Mouse (Mus musculus): Measurements from ENCODE around the gene Npr2.
"Not testable (repeated sequence)": the region's sequence is repeated elsewhere in the genome, so short reads cannot be mapped to it uniquely, and the experiment has no call there.

Npr2 gene

DNA sequence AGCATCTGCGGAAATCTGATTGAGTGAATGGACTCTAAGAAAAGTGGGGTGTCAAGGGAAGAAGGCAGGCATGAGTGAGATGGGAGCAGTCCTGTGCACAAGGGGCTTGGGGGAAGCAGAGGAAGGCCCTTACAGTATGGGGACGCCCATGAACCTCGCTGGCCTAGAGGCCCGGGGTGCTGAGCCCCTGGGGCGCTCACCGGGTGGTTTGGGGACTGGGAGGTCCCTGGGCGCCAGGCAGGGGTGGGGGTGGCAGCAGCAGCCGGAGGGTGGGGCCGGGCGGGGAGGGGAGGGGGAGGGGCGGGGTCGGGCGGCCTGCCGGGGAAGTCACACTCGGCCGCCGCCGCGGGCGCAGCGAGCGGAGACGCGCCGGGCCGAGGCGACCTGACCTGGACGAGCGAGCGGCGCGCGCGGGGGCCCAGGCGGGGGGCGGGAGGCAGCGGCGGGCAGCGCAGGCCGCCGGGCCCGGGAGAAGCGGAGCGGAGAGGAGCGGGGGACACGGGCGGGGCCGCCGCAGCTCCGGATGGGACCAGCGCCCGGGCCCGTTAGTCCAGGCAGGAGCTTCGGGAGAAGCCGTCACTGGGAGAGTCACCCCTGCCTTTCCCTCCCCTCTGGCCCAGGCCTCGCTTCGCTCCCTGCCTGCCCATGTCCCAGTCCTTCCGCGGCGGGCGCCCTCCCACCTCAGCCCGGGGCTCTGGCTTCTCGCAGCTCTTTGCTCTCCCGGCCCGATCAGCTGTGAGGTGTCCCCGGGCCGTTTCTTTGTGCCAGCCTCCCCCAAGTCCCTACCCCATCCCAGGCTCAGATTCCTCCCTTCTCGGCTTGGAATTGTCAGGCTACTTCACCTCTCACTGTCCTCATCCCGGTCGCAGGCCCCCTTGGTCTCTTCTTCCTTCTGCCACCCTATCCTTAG lies at the start of gene Npr2:
Npr2 (plus strand) TSS at position 890 of the 910 bp plus-strand sequence.
- no peak for DNase-seq (ENCODE audit: low read depth, low spot score)

DNA sequence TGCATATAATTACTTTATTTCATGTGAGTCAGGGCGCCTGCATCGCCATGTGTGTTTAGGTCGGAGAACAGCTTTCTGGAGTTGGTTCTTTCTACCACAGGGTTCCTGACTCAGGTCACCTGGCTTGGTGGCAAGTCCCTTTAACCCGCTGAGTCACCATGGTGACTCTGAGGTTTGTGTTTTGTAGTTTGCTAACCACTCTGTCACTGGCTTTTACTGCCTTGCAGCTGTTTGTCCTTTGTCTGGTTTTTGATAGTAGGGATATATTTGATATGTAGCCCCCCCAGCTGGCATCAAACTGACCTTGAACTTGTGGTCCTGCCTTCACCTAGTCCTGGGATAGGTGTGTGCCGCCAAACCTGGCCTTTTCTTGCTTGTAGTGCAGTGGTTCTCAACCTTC lies 49.5 kb upstream of the Npr2 start:
- no peak for DNase-seq (ENCODE audit: low read depth, low spot score)

DNA sequence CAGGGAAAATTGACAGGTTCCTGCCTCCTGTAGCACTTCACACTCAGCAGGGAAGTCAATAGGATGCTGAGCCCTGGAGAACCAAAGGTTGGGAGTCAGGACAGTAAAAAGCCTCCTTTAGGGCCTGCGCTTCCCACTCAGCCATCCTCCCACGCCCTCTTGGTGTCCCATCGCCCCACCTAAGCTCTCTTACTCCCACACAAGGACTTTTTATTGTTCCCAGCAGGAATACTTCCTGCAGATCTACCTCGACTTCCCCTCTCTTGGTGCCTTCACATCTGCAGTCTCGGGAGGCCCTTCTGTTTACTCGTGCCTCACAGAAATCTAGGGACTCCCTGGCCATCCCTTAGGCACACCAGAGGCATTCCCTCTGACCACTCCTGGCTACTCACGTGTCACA lies 48.3 kb upstream of the Npr2 start:
- DNase-seq (ENCODE audit: low read depth, low spot score), result no peak

DNA sequence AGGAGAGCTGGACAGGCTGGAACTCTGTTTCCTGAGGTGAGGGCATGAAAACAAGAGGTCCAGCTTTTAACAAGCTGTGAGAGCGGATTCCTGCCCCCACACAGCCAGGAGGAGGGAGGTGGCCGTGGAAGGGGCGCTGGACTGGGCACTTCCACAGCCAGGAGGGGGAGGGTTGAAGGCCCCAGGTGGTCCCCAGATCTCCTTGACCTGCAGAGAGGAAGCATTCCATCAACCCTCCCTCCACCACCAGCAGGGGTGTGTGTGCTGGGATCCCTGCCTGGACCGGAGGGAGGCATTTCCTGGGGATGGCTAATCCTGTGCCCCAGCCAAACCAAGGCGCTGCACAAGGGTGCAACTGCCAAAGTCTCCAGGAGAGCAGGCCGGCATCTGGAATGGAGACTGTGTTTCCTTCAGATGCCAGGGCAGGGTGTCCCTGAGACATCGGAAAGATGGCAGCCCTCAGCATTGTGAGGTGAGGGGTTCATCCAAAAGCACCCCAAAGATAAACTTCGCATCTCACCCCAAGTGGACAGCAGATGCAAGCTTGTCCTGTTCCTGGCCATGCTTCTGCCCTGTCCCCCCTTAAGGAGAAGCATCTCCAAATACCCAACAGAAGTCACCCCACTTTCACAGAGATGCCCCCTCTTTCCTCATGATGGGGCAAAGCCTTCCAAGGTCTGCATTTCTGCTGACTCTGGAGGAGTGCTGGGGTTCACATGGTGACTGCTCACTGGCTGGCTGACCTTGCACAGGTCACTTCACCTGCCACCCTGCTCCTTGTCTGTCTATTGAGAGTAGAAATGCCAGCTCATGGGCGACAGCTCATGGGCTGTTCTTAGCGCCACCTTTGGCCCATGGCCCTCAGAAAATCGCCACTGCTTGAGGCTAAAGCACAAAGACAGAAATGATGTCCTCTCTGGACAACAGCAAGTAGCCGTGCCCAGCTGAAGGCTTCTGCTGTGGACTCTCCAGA lies 47.0 kb upstream of the Npr2 start, which contains the start of gene Msmp:
Msmp (minus strand) TSS at position 51 of the 973 bp plus-strand sequence.
- no peak for DNase-seq (ENCODE audit: low read depth, low spot score)

DNA sequence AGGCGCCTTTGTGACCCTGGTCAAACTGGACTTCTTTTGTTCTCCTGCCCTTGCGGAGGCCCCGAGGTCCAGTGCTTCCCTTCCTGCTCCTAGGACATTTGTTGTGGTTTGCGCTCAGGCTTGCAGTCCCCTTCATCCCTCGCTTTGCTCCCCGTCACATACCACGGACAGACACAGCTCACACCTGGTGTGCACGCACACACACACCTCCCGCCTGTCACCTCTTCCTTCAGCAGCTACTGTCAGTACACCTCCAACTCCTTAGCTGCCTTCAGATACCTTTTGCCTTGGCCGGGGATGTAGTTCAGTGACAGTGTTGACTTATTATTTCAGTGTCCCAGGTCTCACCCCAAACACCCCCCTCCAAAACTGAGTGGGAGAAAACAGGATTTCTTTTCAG lies 46.1 kb upstream of the Npr2 start:
- DNase-seq (ENCODE audit: low read depth, low spot score), result no peak

DNA sequence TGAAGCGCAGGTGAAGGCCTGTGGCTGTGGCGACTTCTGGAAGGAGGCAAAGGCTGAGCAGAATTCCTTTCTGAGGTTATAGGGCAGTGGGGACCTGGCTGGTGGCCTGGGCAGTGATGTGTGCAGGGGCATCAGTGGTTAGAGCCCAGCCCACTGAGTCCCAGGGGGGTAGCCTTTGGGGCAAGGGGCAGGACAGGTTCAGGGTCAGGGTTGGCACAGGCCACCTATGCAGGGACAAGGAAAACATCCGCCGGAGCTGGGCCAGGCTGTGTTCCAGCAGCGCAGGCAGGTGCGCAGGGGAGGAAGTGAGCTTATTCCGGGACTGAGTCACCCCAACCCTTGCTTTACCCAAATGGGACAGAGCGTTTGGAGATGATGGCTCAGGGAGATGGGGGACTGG lies 45.3 kb upstream of the Npr2 start:
- no peak for DNase-seq (ENCODE audit: low read depth, low spot score)

DNA sequence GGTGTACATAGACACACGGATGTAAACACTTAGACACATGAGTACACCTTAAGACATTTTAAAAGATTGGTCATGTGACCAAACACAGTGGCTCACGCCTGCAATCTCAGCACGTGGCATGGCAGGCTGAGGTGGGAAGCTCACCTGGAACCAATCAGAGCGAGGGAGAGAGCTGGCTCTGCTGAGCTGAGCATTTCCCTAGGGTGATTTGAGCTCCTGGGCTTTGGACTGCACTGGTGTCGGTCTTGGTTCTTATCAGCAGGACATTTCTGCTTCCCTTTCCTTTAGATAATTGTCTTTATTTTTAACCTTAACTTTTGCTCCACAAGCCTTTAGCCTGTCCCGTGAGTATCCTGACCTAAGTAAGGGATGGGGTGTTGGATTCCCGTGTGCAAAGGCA lies 44.1 kb upstream of the Npr2 start:
- no peak for DNase-seq (ENCODE audit: low read depth, low spot score)

DNA sequence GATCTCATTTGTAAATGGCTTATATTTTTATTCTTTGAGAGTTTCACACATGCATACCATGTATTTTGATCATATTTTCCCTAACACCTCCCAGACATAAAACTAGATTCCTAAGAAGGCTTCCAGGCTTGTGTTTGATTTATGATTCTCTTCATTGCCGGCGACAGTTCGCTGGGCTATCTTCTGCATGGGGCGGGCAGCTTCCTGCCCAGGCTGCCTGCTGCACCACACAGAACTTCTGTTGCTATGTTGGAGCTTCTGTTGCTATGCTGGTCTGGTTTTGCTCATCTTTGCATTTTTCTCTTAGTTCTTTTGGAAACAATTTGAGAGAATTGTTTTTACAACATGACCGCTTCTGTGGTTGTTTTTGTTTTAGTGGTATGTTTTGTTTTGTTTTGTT lies 40.2 kb upstream of the Npr2 start:
- DNase-seq (ENCODE audit: low read depth, low spot score), result no peak

DNA sequence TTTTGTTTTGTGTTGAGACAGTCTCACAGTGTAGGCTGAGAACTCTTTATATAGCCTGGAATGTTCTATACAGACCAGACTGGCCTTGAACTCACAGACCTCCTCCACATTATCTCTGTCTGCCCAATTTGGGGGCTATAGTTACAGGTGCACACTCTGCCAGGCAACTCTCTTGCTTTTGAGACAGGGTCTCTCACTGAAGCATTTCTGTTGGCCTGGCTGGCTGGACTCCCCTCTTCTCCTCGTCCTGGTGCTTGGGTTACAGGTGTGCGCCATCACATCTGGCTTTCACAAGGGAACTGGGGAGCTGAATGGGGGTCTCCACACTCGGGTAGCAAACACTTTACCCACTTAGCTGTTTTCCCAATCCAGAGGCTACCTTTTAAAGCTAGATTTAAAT lies 39.8 kb upstream of the Npr2 start:
- no peak for DNase-seq (ENCODE audit: low read depth, low spot score)

DNA sequence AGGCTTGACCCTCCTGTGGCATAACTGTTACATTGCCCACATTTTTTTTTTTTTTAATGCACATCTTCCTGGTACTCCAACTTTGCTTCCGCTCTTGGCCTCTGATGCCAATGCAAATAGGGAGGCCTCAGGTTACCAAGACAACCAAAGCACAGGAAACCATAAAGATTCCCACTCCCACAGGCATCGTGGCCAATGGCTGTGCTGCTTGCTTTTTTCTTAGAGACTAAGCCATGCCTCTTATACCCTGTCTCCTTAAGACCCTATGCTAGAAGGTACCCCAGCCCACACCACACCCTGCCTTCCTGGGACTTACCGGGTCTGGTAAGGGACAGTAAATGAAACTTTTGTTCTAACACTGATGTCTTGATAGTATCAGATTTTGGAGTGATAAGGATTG lies 38.3 kb upstream of the Npr2 start:
- no peak for DNase-seq (ENCODE audit: low read depth, low spot score)

DNA sequence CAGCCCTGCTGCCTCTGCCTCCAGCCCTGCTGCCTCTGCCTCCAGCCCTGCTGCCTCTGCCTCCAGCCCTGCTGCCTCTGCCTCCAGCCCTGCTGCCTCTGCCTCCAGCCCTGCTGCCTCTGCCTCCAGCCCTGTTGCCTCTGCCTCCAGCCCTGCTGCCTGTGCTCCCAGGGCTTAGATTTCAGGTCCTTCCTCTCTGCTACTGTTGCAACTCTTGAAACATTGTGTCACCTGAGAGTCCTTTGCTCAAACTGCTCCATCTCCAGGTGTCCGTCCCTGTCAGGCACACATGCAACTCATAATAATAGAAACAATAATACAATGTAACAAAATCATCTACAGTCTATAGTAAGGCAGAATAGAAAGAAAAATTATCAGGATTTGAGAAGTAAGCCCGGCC lies 35.1 kb upstream of the Npr2 start:
- not testable (repeated sequence) for DNase-seq (ENCODE audit: low read depth, low spot score)

DNA sequence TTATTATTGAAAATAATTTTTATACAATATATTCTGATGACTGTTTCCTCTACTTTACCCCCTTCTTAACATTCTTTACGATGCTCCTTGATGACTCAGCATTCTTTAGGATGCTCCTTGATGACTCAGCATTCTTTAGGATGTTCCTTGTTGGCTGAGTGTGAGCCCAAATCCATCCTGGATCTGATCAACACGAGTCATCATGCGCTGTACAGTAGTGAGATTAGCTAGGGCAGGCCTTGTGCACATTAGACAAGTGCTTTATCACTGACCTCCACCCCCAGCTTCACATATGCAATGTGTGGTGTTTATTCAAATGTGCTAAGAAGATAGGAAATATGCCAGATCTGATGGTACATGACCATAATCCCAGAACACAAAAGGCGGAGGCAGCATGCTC lies 33.5 kb upstream of the Npr2 start:
- DNase-seq (ENCODE audit: low read depth, low spot score), result no peak

DNA sequence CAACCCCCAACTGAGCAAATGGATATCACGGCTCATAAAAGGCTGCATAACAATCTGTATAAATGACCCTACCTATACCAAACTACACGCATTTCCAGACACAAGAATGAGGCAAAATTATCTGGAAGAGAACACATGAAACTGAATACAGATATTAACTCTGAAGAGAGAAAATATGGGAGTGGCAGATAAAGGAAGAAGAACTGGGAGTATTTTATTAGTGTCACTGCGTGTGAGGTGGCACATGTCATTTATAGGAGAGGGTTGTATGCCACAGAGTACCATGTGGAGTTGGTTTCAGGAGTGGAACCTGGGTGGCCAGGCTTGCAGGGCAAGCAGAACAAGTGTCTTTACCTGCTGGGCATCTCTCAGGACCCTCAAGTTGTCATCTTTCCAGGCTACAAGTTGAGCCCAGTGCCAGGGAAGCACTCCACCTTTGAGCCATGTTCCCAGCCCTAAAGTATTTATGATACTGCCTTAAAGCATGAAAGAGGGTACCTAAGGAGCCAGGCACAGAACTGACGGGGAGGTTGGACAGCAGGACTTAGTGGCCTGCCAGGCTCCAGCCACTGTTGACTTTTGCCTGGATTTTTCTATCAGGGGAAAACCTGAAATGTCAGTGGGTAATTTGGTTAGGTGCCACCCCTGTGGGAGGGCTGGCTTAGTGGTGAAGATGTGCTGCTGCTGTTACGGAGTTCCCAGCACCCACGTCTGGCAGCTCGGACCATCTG lies 32.9 kb upstream of the Npr2 start:
- no peak for DNase-seq (ENCODE audit: low read depth, low spot score)

DNA sequence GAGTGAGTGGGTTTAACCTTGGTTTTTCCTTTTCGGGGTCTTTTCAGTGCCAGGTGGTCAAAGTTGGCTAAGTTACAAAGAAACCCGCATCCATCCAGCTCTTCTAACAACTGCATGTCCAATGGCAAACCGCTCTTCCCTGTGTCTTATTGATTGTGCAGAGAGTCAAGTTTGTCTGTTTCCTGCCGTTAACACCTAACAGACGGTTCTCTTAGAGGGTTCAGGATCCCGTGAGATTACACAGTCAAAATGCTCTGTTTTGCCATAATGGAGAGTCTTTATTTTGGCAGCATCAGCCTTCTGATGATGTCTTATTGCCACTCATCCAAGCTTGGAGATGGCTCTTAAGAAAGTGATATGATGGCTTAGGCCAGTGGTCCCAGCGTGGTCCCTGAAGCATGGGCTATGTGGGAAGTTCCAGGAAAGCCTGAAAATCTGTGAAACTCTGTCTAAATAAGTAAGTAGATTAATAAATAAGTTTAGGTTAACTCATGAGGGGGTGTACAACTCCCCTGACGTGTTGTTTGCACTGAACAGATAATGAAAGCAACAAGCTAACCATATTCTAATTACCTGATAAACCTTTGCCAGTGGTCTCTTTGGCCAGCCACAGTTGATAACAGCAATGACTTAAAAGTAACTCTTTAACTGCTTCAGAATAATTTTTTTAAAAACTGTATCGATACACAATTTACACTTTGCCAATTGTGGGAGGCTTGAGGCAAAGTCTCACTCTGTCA lies 31.4 kb upstream of the Npr2 start:
- DNase-seq (ENCODE audit: low read depth, low spot score), result no peak

DNA sequence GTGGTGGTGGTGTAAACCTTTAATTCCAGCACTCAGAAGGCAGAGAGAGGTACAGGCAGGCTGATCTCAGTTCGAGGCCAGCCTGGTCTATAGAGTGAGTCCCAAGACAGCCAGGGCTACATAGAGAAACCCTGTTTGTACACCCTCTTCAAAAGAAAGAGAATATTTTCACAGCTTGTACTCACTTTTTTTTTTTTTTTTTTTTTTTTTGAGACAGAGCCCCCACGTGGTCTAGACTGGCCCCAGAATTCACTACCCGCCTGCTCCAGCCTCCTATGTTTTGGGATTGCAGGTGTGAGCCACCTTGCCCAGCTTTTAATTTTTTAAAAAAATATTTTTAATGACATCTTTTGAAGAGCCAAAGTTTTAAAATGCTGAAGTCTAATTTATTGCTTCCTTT lies 27.6 kb upstream of the Npr2 start:
- DNase-seq (ENCODE audit: low read depth, low spot score), result no peak

DNA sequence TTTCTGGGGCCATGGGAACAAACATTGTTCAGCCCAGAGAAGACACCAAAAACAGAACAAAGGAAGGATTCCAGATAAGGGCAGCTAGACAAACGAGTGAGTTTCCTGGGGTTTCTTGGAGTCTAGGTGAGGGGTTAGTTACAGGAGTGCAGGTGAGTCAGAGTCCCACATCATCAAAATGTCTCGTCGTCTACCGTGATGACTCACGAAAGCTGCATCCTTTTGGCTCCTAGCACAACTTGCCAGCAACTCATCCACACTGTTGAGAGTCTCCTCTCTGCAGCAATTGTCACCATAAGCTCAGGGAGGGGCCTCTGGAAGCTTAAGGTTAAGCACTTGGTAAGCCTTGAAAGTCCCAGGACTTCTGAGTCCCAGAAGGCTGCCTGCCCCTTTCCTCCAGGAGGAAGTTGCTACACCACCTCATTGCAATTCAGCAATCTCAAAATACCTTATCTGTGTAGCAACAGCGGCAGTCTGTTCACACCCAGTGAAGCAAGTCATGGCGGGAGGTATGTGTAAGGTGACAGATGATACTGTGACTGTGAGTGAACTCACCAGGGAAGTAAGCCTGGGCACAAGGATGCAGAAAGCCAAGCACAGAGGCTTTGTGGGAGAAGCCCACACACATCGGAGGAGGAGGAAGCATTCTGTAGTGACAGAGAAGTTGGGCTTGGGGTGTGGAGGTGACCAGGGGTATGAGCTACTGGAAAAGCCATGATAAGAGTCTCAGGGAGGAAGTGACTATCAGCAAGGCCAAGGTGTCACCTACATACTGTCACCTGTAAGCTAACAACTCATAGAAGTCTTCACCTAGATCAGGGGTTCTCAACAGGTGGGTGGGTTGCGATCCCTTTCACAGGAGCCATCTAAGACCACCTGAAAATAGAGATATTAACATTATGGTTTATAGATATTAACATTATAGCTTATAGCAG lies 26.7 kb upstream of the Npr2 start:
- no peak for DNase-seq (ENCODE audit: low read depth, low spot score)

DNA sequence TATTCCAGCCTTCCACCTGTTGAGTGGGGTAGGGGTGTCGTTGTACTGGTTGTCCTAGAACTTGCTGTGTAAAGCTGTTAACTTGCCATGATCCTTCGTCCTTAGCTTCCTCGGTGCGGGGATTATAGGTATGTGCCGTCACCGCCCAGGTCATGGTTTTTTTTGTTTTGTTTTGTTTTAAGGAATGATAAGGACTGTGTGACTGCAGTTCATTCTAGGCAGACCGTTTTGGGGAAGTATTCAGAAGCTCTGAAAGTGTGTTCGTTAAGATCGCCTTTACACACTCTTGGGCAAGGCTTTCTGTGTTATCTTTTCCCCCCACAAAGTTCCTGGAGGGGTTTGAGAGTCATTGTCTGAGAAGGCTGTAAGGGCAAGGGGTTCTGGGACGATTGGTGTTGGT lies 19.2 kb upstream of the Npr2 start:
- DNase-seq (ENCODE audit: low read depth, low spot score), result no peak

DNA sequence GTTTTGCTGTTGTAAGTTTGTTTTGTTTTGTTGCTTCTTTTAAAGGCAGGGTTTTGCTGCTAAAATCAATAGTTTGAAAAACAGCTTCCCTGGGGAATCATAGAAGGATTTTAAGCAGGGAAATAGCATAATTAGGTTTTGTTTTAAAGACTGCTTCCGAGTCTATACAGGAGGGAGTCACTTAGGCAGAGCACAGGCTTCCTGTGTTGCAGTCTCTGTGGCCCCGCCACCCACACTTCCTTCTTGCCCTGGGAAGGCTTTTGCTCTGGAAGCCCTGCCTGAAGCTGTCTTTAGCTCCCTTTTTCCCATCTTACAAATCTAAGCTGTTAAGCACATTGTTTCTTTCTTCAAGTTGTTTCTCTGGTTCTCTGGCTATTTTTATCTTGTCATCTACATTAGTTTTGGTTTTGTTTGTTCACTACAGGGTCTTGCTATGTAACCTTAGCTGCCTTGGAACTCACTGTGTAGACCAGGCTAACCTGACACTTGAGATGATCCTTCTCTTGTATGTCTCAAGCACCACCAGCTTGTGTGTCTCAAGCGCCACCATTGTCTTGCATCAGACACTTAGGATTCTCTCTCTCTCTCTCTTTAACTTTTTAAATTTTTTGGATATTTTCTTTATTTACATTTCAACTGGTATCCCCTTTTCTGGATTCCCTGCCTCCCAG lies 18.5 kb upstream of the Npr2 start:
- no peak for DNase-seq (ENCODE audit: low read depth, low spot score)

DNA sequence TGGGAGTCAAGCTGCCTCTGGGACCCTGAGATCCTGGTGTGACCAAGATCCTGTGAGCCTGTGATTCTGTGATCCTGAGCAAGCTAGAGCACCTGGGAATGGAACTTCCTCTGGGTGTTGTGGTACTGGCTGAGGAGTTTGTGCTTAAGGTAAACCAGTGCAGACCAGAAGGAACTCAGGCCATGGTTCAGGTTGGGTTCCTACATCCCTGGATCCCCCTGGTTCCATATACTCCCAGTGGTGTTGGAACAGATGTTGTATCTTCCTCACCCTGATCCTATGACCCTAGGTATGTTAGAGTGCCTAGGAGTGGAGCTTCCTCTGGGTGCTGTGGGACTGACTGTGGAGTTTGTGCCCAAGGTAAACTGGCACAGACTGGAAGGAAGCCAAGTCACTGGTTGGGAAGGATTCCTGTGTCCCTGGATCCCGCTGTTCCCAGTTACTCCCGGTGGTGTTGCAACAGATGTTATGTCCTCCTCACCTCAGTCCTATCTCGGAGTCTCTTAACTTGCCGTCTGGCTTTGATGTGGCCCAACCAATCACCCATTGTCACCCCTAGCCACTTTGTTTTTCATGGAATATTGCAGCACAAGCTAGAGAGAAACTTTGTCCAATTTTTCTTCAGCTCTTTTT lies 11.5 kb upstream of the Npr2 start:
- DNase-seq (ENCODE audit: low read depth, low spot score), result no peak

Measured in embryo, embryonic 11.5 days (tissue).